Mouse (Mus musculus) intestine, postnatal 0 days (tissue): ENCODE data around the gene Psmd13. TPM values are rescaled to one million over a fixed set of nuclear protein-coding genes. Genes with fewer than 3 reads are reported as not detected.

ENCODE experiments used
- ATAC-seq: fragments of 200-750 bp; cut with Nextera tagmentation; 2 replicates; pipeline ENCODE4 v1.8.0; 2017; ENCODE audit warnings: mild to moderate bottlenecking, moderate TSS enrichment, moderate library complexity
- H3K27ac ChIP-seq: fragments of 300-500 bp; sonication (generic); 2 replicates; pipeline ENCODE4 v1.5.1; 2014; ENCODE audit warnings: mild to moderate bottlenecking, low read depth, low read length, moderate library complexity
- H3K27me3 ChIP-seq: fragments of 300-500 bp; sonication (generic); replicated peaks from 2 replicates; pipeline ENCODE4 v1.6.1; 2014; ENCODE audit warnings: low read length, mixed read lengths; ENCODE audit not compliant: control insufficient read depth, insufficient read depth
- H3K36me3 ChIP-seq: fragments of 300-500 bp; sonication (generic); 2 replicates; pipeline ENCODE4 v1.6.1; 2014; ENCODE audit warnings: mild to moderate bottlenecking, moderate library complexity; ENCODE audit not compliant: control insufficient read depth, insufficient read depth
- H3K4me1 ChIP-seq: fragments of 300-500 bp; sonication (generic); replicated peaks from 2 replicates; pipeline ENCODE4 v1.6.1; 2014; ENCODE audit warnings: antibody characterized with exemption, low read length, mixed read lengths; ENCODE audit not compliant: control insufficient read depth, insufficient read depth
- H3K4me2 ChIP-seq: fragments of 300-500 bp; sonication (generic); replicated peaks from 2 replicates; pipeline ENCODE4 v1.6.1; 2014; ENCODE audit warnings: low read depth, mild to moderate bottlenecking, moderate library complexity
- H3K4me3 ChIP-seq: fragments of 300-500 bp; sonication (generic); 2 replicates; pipeline ENCODE4 v1.5.1; 2014; ENCODE audit warnings: low read depth, low read length
- H3K9ac ChIP-seq: fragments of 300-500 bp; sonication (generic); 2 replicates; pipeline ENCODE4 v1.6.1; 2014; ENCODE audit warnings: mild to moderate bottlenecking, low read depth, low read length
- H3K9me3 ChIP-seq: fragments of 300-500 bp; sonication (generic); 2 replicates; pipeline ENCODE4 v1.6.1; 2016; ENCODE audit warnings: mixed run types; ENCODE audit not compliant: control insufficient read depth
- CTCF ChIP-seq: sonication (generic); IDR thresholded peaks from 2 replicates; pipeline ENCODE4 v1.5.1; 2016; ENCODE audit warnings: low read depth, mild to moderate bottlenecking, control low read depth, antibody characterized with exemption, moderate library complexity
- WGBS: fragments of 180-500 bp; shearing (Covaris S2); extraction: QIAGEN DNeasy Blood & Tissue Kit; methylation state at CpG from one replicate; pipeline ENCODE4 v1.1.7; 2014; 5-methylcytosine and 5-hydroxymethylcytosine counted together
- polyA plus RNA-seq: library from polyadenylated mRNA; unstranded; fragments of >200 nt; fragmentation: Nextera tagmentation; extraction: Ambion mirVana; gene quantifications from 2 replicates; pipeline ENCODE4 v1.2.1, GENCODE M21; 2015

Psmd13 gene
- polyA plus RNA-seq, 1 experiment from 2014 or later: 155 TPM

DNA sequence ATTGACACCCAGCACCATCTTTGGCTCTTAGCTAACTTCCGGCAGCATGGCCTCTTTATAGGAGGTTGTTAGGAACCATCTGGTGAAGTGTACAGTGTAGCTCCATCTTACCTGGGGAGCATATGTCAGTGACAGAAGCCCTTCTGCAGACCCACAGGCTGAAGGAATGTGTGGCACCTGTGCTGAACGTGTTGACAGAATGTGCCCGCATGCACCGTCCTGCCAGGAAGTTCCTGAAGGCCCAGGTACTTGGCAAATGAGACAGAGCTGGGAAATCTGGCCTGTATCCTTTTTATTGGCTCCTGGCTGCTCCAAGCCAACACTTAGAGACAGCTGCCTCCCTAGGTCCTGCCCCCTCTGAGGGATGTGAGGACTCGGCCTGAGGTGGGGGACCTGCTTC, 21.0 kb upstream of the Psmd13 start:
- WGBS: 84% methylated on average over 5 of the region's 5 CpGs
- H3K4me3 ChIP-seq: no peak overlapping the region
- no peaks in the 10 kb centered on the region for H3K9me3 ChIP-seq
- no peaks in the 10 kb centered on the region for H3K27me3 ChIP-seq
- H3K36me3 ChIP-seq: peaks cover 46% of the 10 kb centered on the region
- no peak overlapping the region for H3K9ac ChIP-seq
- H3K4me1 ChIP-seq: 0 out of 2 replicates have a peak, but pooled peaks cover 4% of the 10 kb centered on the region
- H3K4me2 ChIP-seq: no peak overlapping the region
- TF ChIP-seq CTCF: no peak
- ATAC-seq: no peak
- H3K27ac ChIP-seq: no peak overlapping the region

DNA sequence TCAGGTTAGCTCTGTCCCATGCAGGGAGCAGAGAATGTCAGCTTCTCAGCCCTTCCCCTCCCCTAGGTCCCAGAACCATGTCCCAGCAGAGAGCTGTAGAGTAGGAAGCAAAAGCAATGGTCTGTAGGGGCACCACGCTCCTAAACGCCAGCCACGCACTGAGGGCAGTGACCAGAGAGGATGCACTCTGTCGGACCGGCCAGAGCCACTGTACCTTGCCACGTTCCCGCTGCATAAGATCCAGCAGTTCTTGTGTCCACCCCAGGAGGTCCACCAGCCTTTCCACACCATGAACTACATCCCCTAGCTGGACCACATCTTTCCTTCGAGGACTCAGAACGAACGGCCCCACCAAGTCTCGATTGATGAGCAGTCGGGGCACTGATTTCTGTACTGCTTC, 17.0 kb upstream of the Psmd13 start:
- Histone ChIP-seq H3K27me3 (no peaks in the 10 kb centered on the region), H3K4me1 (no peaks in the 10 kb centered on the region), H3K9ac (no peak overlapping the region), H3K36me3 (peaks cover 49% of the 10 kb centered on the region), H3K4me2 (no peak overlapping the region), H3K9me3 (no peaks in the 10 kb centered on the region), H3K27ac (no peak overlapping the region), H3K4me3 (no peak overlapping the region)
- no peak for ATAC-seq
- no peak for TF ChIP-seq CTCF
- WGBS: 92% methylated on average over 12 of the region's 12 CpGs

DNA sequence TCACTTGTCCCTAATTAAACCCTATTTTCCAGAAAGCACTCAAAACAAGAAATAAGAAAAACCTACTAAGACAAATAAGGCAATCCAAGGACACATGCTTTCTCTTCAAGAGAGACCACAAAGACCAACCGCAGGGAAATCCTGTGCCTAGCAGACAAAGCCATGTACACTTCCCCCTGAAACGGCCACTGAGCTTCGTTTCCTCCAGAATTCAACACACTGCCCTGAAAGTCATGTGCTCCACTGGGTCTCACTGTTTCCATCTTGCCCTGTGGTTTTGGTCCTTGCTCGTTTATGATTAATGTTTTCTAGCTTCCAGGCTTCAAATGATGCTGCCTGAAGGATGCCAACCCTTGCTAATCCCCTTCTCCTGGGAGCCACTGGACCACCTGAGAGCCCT, 7.5 kb upstream of the Psmd13 start:
- H3K9ac ChIP-seq: no peak overlapping the region
- H3K36me3 ChIP-seq: peaks cover 51% of the 10 kb centered on the region
- no peaks in the 10 kb centered on the region for H3K4me1 ChIP-seq
- H3K4me3 ChIP-seq: no peak overlapping the region
- no peaks in the 10 kb centered on the region for H3K9me3 ChIP-seq
- H3K27me3 ChIP-seq: no peaks in the 10 kb centered on the region
- no peak overlapping the region for H3K27ac ChIP-seq
- TF ChIP-seq CTCF: no peak
- 93% methylated on average over 4 of the region's 4 CpGs for WGBS
- no peak for ATAC-seq
- H3K4me2 ChIP-seq: no peak overlapping the region

DNA sequence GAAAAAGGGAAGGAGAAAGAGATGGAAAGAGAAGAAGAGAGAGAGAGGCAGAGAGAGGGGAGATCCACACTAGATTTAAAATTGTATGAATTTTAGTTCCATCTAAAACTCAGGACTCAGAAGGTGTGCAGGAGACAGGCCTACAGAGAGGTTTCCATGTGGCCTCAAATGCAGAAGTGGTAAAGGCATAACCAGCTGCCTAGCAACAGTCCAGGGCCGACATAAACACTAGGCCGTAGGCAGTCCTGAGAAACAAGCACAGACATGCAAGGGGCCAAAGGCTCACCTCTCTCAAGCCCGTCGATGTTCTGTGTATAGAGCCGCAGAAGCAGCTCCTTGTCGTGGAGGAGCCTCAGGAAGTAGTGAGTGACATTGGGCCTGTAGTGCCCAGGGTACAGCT, 4.4 kb upstream of the Psmd13 start:
- 81% methylated on average over 6 of the region's 6 CpGs for WGBS
- Histone ChIP-seq H3K4me1 (peaks cover 2% of the 10 kb centered on the region; the same call in 1 of the 2 replicates), H3K27ac (no peak overlapping the region), H3K27me3 (no peaks in the 10 kb centered on the region), H3K4me3 (no peak overlapping the region), H3K36me3 (peaks cover 42% of the 10 kb centered on the region), H3K9ac (no peak overlapping the region), H3K9me3 (no peaks in the 10 kb centered on the region), H3K4me2 (no peak overlapping the region)
- no peak for ATAC-seq
- TF ChIP-seq CTCF: no peak

DNA sequence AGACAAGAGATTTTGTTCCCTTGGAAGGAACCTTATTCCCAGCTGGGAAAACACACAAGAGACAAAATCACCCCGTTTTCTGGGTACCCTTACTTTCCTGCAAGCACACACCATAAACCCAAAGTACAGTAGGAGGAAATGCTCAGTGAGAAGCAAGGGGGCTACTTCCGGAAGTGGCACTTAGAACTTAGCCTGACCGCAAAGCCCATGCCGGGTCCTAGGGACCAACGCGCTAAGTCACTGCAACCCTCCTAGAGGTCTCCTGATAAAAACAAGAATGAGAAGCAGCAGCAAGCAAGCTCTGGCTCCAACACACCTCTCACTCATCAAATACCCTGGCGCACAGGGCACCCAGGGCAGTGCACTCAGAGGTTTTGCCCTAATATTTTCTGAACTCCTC, 2.4 kb upstream of the Psmd13 start:
- H3K27me3 ChIP-seq: no peaks in the 10 kb centered on the region
- H3K36me3 ChIP-seq: peaks cover 32% of the 10 kb centered on the region
- no peak overlapping the region for H3K9ac ChIP-seq
- no peak for TF ChIP-seq CTCF
- H3K27ac ChIP-seq: no peak overlapping the region
- H3K4me3 ChIP-seq: no peak overlapping the region
- WGBS: 87% methylated on average over 7 of the region's 7 CpGs
- no peak for ATAC-seq
- H3K4me1 ChIP-seq: peaks cover 2% of the 10 kb centered on the region; the same call in 1 of the 2 replicates
- 0 out of 2 replicates have a peak overlapping the region, but pooled peaks have one; percentile 17 for H3K4me2 ChIP-seq
- no peaks in the 10 kb centered on the region for H3K9me3 ChIP-seq

DNA sequence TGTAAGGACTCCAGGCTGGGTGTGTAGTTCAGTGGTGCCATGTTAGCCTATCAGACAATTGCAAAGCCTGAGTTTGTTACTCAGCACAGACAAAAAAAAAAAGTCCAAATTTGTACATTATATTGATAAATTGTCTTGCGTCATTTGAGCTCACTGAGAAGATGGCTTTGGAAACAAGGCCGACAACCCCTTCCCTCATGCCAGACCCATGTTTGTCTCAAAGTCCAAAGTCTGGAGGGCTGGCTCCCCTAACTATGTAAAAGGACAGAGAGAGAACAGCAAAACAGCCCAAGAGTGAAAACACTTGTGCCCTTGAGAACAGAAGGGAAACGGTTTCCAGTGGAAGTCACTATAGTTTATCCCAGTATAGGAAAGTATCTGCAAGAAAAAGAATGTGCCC, 1.3 kb upstream of the Psmd13 start:
- Histone ChIP-seq H3K9ac (no peak overlapping the region), H3K4me3 (no peak overlapping the region), H3K4me1 (peaks cover 2% of the 10 kb centered on the region; the same call in 1 of the 2 replicates), H3K27me3 (no peaks in the 10 kb centered on the region), H3K4me2 (peak overlapping the region; percentile 87; the same call in 1 of the 2 replicates), H3K27ac (no peak overlapping the region), H3K9me3 (no peaks in the 10 kb centered on the region), H3K36me3 (peaks cover 30% of the 10 kb centered on the region)
- ATAC-seq: no peak
- TF ChIP-seq CTCF: no peak
- 40% methylated on average over 3 of the region's 3 CpGs for WGBS
